Mouse (Mus musculus): ENCODE measurements at regions not wholly inside any gene's neighbourhood (a gene's known extent, or its start where the extent isn't known, plus 50 kb on each side); places are given as distances from the start of the nearest gene placed in this dataset.
A peak's percentile ranks its signal among the peaks of the same experiment; 100 is the strongest.

DNA sequence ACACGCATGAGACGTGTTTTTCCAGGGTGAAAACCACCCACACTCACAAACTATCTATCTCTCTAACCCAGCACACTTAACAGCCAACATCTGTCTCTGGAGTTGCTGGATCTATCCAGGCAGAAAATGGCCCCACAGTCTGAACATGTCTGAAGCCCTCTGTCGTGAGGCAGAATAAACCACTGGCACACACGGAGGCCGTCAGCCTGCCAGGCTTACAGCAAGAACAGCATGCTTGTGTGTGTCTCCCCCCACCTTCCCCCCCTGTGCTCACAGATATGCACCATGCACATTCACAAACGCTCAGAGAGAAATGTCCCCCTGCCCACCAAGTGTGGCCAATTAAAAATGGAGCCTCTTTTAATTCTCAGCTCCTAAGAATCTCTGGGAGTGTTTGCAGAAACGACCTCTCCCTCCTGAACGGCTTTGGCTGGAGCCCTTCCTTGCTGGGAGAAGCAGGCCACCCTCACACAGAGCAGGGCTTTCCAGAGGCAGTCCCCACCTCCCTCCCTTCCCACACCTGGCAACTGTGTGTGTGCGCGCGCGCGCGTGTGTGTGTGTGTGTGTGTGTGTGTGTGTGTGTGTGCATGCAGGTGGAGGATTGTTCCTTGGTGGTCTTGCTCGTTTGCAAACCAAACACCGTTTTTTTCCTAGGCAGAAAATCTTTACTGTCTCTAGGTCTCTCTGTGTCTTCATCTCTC lies 88.7 kb downstream of the Edn3 start:
- WGBS = 35% methylated on average over 16 of the region's 16 CpGs

DNA sequence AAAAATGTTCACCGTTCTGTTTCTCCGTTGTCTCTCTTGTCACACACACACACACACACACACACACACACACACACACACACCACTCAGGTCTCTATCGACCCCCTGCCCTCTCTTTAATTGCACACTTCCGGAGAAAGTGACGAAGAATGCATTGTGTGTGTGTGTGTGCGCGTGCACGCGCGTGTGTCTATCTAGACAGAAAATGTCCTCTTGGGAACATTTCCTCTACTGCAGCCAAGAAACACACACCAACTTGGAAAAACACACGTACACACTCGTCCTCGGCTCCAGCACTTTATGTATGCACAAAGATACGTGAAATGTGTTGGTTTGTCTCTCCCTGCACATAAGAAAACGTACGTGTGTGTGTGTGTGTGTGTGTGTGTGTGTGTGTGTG lies 90.4 kb downstream of the Edn3 start:
- Histone ChIP-seq H3K4me2 (ENCODE audit: low read length) (no peak overlapping the region), H3K27ac (ENCODE audit: low read length) (no peak overlapping the region), H3K4me1 (replicated peaks; ENCODE audit: control insufficient read depth, insufficient read depth, low read length) (peaks cover 7% of the 10 kb centered on the region; the same call in 1 of the 2 replicates), H3K4me3 (replicated peaks; ENCODE audit: low read length) (no peak overlapping the region), H3K9ac (replicated peaks; ENCODE audit: low read depth, low read length) (no peak overlapping the region), H3K36me3 (ENCODE audit: control insufficient read depth, insufficient read depth) (no peaks in the 10 kb centered on the region), H3K27me3 (replicated peaks; ENCODE audit: control insufficient read depth, insufficient read depth, low read length) (no peaks in the 10 kb centered on the region), H3K9me3 (ENCODE audit: control insufficient read depth, low read length) (no peaks in the 10 kb centered on the region)
- no peak for ATAC-seq
- 71% methylated on average over 16 of the region's 16 CpGs for WGBS

More for the DNA sequence above, 88.7 kb downstream of the Edn3 start:
- Histone ChIP-seq H3K9me3 (ENCODE audit: control insufficient read depth, low read length) (no peaks in the 10 kb centered on the region), H3K36me3 (ENCODE audit: control insufficient read depth, insufficient read depth) (no peaks in the 10 kb centered on the region), H3K4me3 (replicated peaks; ENCODE audit: low read length) (no peak overlapping the region), H3K27ac (ENCODE audit: low read length) (no peak overlapping the region), H3K27me3 (replicated peaks; ENCODE audit: control insufficient read depth, insufficient read depth, low read length) (no peaks in the 10 kb centered on the region), H3K9ac (replicated peaks; ENCODE audit: low read depth, low read length) (peak overlapping the region; percentile 19; the same call in 1 of the 2 replicates), H3K4me1 (replicated peaks; ENCODE audit: control insufficient read depth, insufficient read depth, low read length) (peaks cover 7% of the 10 kb centered on the region; the same call in 1 of the 2 replicates), H3K4me2 (ENCODE audit: low read length) (no peak overlapping the region)
- peak; percentile 44 for ATAC-seq

DNA sequence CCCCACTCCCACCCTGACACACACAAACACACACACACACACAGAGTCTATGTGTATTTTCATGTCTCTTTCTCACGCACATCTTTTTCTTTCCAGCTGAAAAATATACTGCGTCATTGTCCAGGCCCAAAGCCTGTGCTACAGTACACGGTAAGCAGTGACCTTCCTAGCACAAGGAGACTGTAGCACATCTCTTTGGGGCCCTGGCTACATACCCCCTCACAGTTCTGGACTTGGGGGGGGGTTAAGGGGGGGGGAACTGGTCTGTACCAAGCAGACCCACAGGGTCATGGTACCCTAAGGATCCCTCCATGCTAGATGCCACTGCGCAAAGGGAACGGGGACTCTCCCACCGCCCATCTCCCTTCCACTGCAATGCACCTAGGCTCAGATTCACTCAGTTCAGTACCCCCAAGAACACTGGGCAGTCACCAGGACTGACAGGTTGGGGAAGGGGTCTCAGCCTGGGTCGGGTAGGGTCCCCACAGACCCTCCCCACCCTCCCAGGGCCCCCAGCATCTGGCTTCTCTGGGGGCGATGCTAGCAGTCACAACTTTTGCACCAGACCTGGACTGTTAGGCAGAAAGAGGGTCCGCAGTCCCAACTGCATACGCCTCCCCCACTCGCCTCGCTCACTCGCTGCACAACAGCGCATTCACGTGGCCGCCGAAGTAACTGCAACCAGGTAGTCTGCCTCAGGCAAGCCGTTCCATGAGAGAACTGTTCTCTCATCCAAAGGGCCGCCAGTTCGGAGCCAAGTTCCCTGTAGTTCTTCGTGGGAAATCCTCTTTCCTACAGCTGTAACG lies 91.3 kb downstream of the Edn3 start:
- Histone ChIP-seq H3K4me2 (ENCODE audit: low read length) (no peak overlapping the region), H3K4me1 (replicated peaks; ENCODE audit: control insufficient read depth, insufficient read depth, low read length) (peaks cover 7% of the 10 kb centered on the region; the same call in 1 of the 2 replicates), H3K4me3 (replicated peaks; ENCODE audit: low read length) (no peak overlapping the region), H3K27me3 (replicated peaks; ENCODE audit: control insufficient read depth, insufficient read depth, low read length) (no peaks in the 10 kb centered on the region), H3K9me3 (ENCODE audit: control insufficient read depth, low read length) (no peaks in the 10 kb centered on the region), H3K36me3 (ENCODE audit: control insufficient read depth, insufficient read depth) (no peaks in the 10 kb centered on the region), H3K9ac (replicated peaks; ENCODE audit: low read depth, low read length) (no peak overlapping the region), H3K27ac (ENCODE audit: low read length) (no peak overlapping the region)
- ATAC-seq = peak; percentile 66
- 18% methylated on average over 22 of the region's 22 CpGs for WGBS

DNA sequence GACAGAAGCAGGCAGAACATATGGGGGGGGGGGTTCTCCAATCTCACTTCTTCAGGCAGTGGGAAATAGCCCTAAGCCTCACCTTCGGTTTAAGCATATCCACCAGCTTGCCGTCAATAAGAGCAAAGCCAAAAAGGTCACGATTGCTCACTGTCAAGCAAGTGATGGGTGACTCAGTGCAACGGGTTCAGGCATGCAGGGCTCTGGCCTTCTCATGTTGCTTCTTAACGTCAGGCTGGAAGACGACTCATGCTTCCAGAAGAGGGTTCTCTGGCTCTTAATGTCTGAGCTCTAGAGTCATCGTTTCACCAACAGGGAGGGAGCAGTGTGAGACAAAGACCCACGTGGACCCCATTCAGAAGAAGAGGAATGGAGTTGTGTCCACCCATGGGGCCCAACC lies 93.4 kb downstream of the Edn3 start:
- no peak overlapping the region for H3K9ac ChIP-seq (replicated peaks; ENCODE audit: low read depth, low read length)
- H3K4me3 ChIP-seq (replicated peaks; ENCODE audit: low read length) = no peak overlapping the region

DNA sequence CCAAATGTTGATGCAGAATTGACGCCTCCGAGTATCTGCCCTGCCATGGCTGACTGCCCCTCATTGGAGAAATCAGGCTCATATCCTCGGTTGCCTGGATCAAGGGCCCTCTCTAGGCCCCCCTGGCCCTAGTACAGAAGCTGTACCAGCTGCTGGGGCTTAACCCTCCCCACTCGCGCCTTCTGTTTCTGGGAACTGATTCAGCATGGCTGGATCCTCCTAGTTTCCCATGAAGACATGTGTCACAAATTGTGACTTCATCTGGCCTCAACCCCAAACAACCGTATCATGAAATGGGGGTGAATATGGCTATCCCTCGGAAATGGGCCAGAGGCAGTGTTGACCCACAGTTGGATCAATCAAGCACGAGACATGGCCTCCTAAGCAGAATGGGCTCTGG lies 95.1 kb downstream of the Edn3 start:
- WGBS = 77% methylated on average over 8 of the region's 8 CpGs

More for the DNA sequence above, 93.4 kb downstream of the Edn3 start:
- no peaks in the 10 kb centered on the region for H3K27me3 ChIP-seq (replicated peaks; ENCODE audit: control insufficient read depth, insufficient read depth, low read length)
- peaks cover 16% of the 10 kb centered on the region for H3K4me1 ChIP-seq (replicated peaks; ENCODE audit: control insufficient read depth, insufficient read depth, low read length)
- H3K27ac ChIP-seq (ENCODE audit: low read length) = no peak overlapping the region
- H3K4me2 ChIP-seq (ENCODE audit: low read length) = no peak overlapping the region
- no peaks in the 10 kb centered on the region for H3K9me3 ChIP-seq (ENCODE audit: control insufficient read depth, low read length)
- WGBS = 89% methylated on average over 8 of the region's 8 CpGs
- H3K36me3 ChIP-seq (ENCODE audit: control insufficient read depth, insufficient read depth) = no peaks in the 10 kb centered on the region
- no peak for ATAC-seq

DNA sequence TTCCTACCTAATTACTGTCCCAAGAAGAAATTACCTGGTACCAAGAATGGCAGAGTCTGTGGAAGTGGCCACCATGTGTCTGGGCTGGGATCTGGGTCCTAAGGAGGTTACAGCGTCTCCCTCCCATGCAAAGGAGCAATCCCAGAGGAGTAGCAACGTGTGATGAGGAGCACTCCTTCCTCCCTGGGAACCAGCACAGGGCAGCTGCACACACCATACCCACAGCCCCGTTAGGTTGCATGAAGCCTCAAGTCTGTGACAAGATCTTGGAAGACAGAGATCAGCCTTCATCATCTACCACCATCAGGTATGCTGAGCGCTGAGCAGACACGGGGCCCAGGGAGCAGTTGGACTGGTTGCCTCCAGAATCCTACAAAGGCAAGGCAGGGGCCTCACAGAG lies 95.7 kb downstream of the Edn3 start:
- no peaks in the 10 kb centered on the region for H3K9me3 ChIP-seq (ENCODE audit: control insufficient read depth, low read length)
- ATAC-seq = no peak
- peaks cover 10% of the 10 kb centered on the region for H3K4me1 ChIP-seq (replicated peaks; ENCODE audit: control insufficient read depth, insufficient read depth, low read length)
- no peaks in the 10 kb centered on the region for H3K36me3 ChIP-seq (ENCODE audit: control insufficient read depth, insufficient read depth)
- no peak overlapping the region for H3K27ac ChIP-seq (ENCODE audit: low read length)
- H3K9ac ChIP-seq (replicated peaks; ENCODE audit: low read depth, low read length) = no peak overlapping the region
- H3K4me2 ChIP-seq (ENCODE audit: low read length) = no peak overlapping the region
- no peak overlapping the region for H3K4me3 ChIP-seq (replicated peaks; ENCODE audit: low read length)
- no peaks in the 10 kb centered on the region for H3K27me3 ChIP-seq (replicated peaks; ENCODE audit: control insufficient read depth, insufficient read depth, low read length)
- 89% methylated on average over 5 of the region's 5 CpGs for WGBS

More for the DNA sequence above, 95.1 kb downstream of the Edn3 start:
- Histone ChIP-seq H3K4me1 (replicated peaks; ENCODE audit: control insufficient read depth, insufficient read depth, low read length) (peaks cover 10% of the 10 kb centered on the region), H3K4me3 (replicated peaks; ENCODE audit: low read length) (no peak overlapping the region), H3K36me3 (ENCODE audit: control insufficient read depth, insufficient read depth) (no peaks in the 10 kb centered on the region), H3K9me3 (ENCODE audit: control insufficient read depth, low read length) (no peaks in the 10 kb centered on the region), H3K27me3 (replicated peaks; ENCODE audit: control insufficient read depth, insufficient read depth, low read length) (no peaks in the 10 kb centered on the region), H3K4me2 (ENCODE audit: low read length) (no peak overlapping the region), H3K27ac (ENCODE audit: low read length) (no peak overlapping the region), H3K9ac (replicated peaks; ENCODE audit: low read depth, low read length) (no peak overlapping the region)
- no peak for ATAC-seq

DNA sequence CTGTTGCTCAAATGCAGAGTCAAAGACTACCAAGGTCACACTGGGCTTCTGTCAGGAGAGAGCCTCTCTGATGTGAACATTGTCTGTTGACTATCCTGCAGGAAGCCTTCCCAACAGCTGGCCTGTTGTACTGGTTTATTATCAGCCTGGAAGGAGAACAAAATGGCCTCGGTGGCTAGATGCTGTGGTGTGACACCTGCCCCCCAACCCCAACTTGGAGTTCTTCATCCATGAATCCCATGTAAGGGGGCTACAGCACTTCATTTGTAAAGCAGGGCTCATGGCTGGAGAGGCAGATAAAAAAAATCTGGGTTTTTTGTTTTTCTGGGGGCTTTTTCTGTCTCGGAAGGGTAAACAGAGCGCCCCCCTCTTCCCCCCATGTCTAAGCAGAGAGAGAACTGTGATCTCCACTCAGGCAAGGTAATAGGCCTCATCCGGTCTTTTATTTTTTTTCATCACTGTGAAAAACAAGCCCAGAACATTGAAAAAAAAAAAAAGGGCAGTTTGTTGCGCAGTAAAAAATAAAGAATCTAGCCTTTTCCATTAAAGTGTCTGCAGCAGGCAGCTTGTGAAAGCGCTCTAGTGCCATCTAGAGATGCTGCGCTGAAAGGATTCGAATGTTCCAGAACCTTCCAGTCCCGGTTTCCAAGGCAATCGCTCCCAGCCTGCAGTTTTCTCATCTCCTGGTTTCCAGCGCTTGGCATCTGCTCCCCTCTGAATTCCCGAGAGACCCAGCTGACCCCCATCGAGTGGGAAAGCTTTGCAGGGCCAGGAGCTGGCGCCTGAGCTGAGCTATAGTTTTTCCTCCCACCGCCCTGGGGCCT lies 97.8 kb downstream of the Edn3 start:
- Histone ChIP-seq H3K36me3 (ENCODE audit: control insufficient read depth, insufficient read depth) (no peaks in the 10 kb centered on the region), H3K9me3 (ENCODE audit: control insufficient read depth, low read length) (no peaks in the 10 kb centered on the region), H3K27me3 (replicated peaks; ENCODE audit: control insufficient read depth, insufficient read depth, low read length) (no peaks in the 10 kb centered on the region), H3K4me1 (replicated peaks; ENCODE audit: control insufficient read depth, insufficient read depth, low read length) (peaks cover 10% of the 10 kb centered on the region), H3K4me3 (replicated peaks; ENCODE audit: low read length) (no peak overlapping the region), H3K4me2 (ENCODE audit: low read length) (peak overlapping the region; percentile 35), H3K9ac (replicated peaks; ENCODE audit: low read depth, low read length) (peak overlapping the region; percentile 46), H3K27ac (ENCODE audit: low read length) (peak overlapping the region; percentile 71)
- peak; percentile 83 for ATAC-seq
- 14% methylated on average over 15 of the region's 15 CpGs for WGBS

DNA sequence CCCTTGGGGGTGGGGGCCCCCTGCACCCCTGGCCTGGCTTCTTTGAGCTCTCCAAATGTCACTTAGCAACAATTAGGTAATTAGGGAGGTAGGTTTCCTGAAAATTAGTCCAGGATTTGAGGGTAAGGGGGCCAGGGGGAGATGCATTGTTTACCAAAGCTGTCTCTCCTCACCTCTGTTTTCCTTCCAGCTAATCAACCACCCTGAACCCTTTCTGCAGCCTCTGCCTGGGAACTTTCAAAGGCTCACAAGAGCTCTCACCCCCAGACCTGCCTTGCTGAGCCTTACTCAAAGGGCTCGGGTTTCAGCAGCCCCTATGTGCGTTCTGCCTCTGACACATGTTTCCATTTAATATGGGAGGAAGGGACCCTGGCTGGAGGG lies 98.4 kb downstream of the Edn3 start:
- H3K9me3 ChIP-seq (ENCODE audit: control insufficient read depth, low read length) = no peaks in the 10 kb centered on the region
- H3K4me1 ChIP-seq (replicated peaks; ENCODE audit: control insufficient read depth, insufficient read depth, low read length) = peaks cover 10% of the 10 kb centered on the region
- H3K27me3 ChIP-seq (replicated peaks; ENCODE audit: control insufficient read depth, insufficient read depth, low read length) = no peaks in the 10 kb centered on the region
- H3K4me2 ChIP-seq (ENCODE audit: low read length) = peak overlapping the region; percentile 35
- WGBS = 3% methylated on average over 2 of the region's 2 CpGs
- H3K27ac ChIP-seq (ENCODE audit: low read length) = peak overlapping the region; percentile 71
- H3K4me3 ChIP-seq (replicated peaks; ENCODE audit: low read length) = no peak overlapping the region
- H3K9ac ChIP-seq (replicated peaks; ENCODE audit: low read depth, low read length) = peak overlapping the region; percentile 46
- no peaks in the 10 kb centered on the region for H3K36me3 ChIP-seq (ENCODE audit: control insufficient read depth, insufficient read depth)
- ATAC-seq = peak; percentile 51

DNA sequence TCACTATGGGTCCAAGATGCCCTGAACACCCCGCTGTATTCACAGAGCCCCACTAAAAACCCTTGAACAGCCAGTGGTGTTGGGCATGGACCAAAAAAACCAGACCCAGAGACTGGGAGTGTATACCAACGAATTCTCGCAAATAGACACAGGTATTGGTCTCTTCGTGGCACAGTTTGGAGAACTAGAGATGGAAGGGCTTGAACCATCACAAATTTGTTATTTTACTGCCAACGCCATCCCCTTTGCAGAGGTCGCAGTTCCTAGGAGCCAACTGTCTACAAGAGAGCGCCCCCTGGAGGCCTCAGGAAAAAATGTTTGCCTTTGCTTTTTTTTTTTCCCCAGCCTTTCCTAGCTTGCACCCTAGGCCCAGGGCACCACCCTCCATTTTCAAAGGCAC lies 99.1 kb downstream of the Edn3 start:
- H3K27me3 ChIP-seq (replicated peaks; ENCODE audit: control insufficient read depth, insufficient read depth, low read length) = no peaks in the 10 kb centered on the region
- no peak overlapping the region for H3K9ac ChIP-seq (replicated peaks; ENCODE audit: low read depth, low read length)
- H3K4me2 ChIP-seq (ENCODE audit: low read length) = no peak overlapping the region
- H3K9me3 ChIP-seq (ENCODE audit: control insufficient read depth, low read length) = no peaks in the 10 kb centered on the region
- ATAC-seq = no peak
- 29% methylated on average over 7 of the region's 7 CpGs for WGBS
- peaks cover 10% of the 10 kb centered on the region for H3K4me1 ChIP-seq (replicated peaks; ENCODE audit: control insufficient read depth, insufficient read depth, low read length)
- no peak overlapping the region for H3K4me3 ChIP-seq (replicated peaks; ENCODE audit: low read length)
- H3K27ac ChIP-seq (ENCODE audit: low read length) = peak overlapping the region; percentile 13; the same call in 1 of the 2 replicates
- H3K36me3 ChIP-seq (ENCODE audit: control insufficient read depth, insufficient read depth) = no peaks in the 10 kb centered on the region

Measured in forebrain, embryonic 16.5 days (tissue).